Mouse (Mus musculus) ES-E14 (cell line): Measurements from ENCODE around the gene Gm43720. TPM values are rescaled to one million over a fixed set of nuclear protein-coding genes. Genes with fewer than 3 reads are reported as not detected.
"Not testable (repeated sequence)": the region's sequence is repeated elsewhere in the genome, so short reads cannot be mapped to it uniquely, and the experiment has no call there.

Experiments
- DNase-seq: peaks from one replicate; pipeline ENCODE4 v3.0.0-alpha.2; 2013; ENCODE audit warnings: low read depth, low spot score
- H3K27ac ChIP-seq: 2 replicates; pipeline ENCODE4 v1.5.1; 2012; ENCODE audit warnings: low read depth, mild to moderate bottlenecking, low read length, moderate library complexity, mixed read lengths; ENCODE audit not compliant: poor library complexity, insufficient read depth, severe bottlenecking
- H3K36me3 ChIP-seq: 2 replicates; pipeline ENCODE4 v1.6.1; 2012; ENCODE audit warnings: mild to moderate bottlenecking, low read length, moderate library complexity, mixed read lengths; ENCODE audit not compliant: control insufficient read depth, poor library complexity, insufficient read depth, severe bottlenecking
- H3K4me1 ChIP-seq, 2 experiments: fragments of 150-350 bp in 1 of 2; sonication (generic) in 1 of 2; 2 replicates each; pipeline ENCODE4 v1.6.1; 2012; ENCODE audit warnings: low read length in 2 of 2, mild to moderate bottlenecking in 1 of 2, mixed read lengths in 1 of 2; ENCODE audit not compliant: control insufficient read depth in 2 of 2, insufficient read depth in 2 of 2, poor library complexity in 1 of 2
- H3K4me3 ChIP-seq, 2 experiments: fragments of 150-350 bp in 1 of 2; sonication (generic) in 1 of 2; 2 replicates each; pipeline ENCODE4 v1.5.1; 2012; ENCODE audit warnings: low read length in 2 of 2, low read depth in 1 of 2, mild to moderate bottlenecking in 1 of 2, mixed read lengths in 1 of 2; ENCODE audit not compliant: insufficient read depth in 1 of 2, poor library complexity in 1 of 2, severe bottlenecking in 1 of 2
- H3K9ac ChIP-seq: 2 replicates; pipeline ENCODE4 v1.6.1; 2012; ENCODE audit warnings: low read depth, mild to moderate bottlenecking, low read length, mixed read lengths; ENCODE audit not compliant: poor library complexity, insufficient read depth, severe bottlenecking
- H3K9me3 ChIP-seq: fragments of 150-350 bp; sonication (generic); 2 replicates; pipeline ENCODE4 v1.6.1; 2012; ENCODE audit warnings: low read depth, mild to moderate bottlenecking, low read length; ENCODE audit not compliant: control insufficient read depth, insufficient read depth
- CHD2 ChIP-seq: IDR thresholded peaks from 2 replicates; pipeline ENCODE4 v1.6.1; 2014; ENCODE audit warnings: mild to moderate bottlenecking, low read depth, low read length, inconsistent platforms
- HCFC1 ChIP-seq: IDR thresholded peaks from 2 replicates; pipeline ENCODE4 v1.6.1; 2012; ENCODE audit warnings: low read length, inconsistent platforms, borderline replicate concordance; ENCODE audit not compliant: insufficient read depth
- MAFK ChIP-seq: IDR thresholded peaks from 2 replicates; pipeline ENCODE4 v1.6.1; 2014; ENCODE audit warnings: mild to moderate bottlenecking, low read depth, low read length, inconsistent platforms; ENCODE audit not compliant: insufficient read depth
- ZC3H11A ChIP-seq: IDR thresholded peaks from 2 replicates; pipeline ENCODE4 v1.6.1; 2012; ENCODE audit warnings: low read depth, mild to moderate bottlenecking, inconsistent platforms, low read length, borderline replicate concordance
- ZNF384 ChIP-seq: IDR thresholded peaks from 2 replicates; pipeline ENCODE4 v1.6.1; 2012; ENCODE audit warnings: low read depth, low read length, inconsistent platforms
- in situ Hi-C, 2 experiments: fragments of 600-800 bp; cut with MboI; formaldehyde crosslinking; loops; one replicate each; pipeline ENCODE4 v1.15.1; 2025; ENCODE audit warnings: low sequenced_read_pairs in 2 of 2, inconsistent platforms in 1 of 2; ENCODE audit not compliant: unreplicated experiment in 2 of 2
- total RNA-seq: library from RNA; depleted of rRNA; stranded (reverse); fragments of 300-350 nt; gene quantifications from 2 replicates; pipeline ENCODE4 v1.2.3, GENCODE M21; 2012; rRNA removed

The Gm43720 gene
- total RNA-seq, 1 experiment, result not detected

DNA sequence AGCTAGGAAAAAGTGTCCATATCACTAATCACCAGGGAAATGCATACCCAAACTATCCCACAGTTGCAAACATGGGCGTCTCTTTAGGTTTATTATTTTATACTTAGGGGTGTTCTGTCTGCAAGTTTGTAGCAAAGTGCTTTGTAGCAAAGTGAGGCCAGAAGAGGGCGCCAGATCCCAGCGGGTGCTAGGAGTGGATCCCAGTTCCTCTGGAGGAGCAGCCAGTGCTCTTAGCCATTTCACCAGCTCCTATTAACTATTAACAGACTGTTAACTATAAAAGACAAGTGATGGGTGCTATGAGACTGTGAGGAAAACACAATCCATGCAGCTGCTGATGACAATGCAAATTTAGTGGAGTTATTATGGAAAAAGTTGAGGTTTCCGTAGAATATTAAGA, 57.6 kb downstream of the Gm43720 start:
- no peaks in the 10 kb centered on the region for H3K4me1 ChIP-seq
- TF ChIP-seq HCFC1 (no peak), ZC3H11A (peak; percentile 53; the same call in 1 of the 2 replicates)
- no peaks in the 10 kb centered on the region for H3K36me3 ChIP-seq
- no peak overlapping the region for H3K4me3 ChIP-seq
- in situ Hi-C loops, result no loop called here
- peak; percentile 72 for DNase-seq
- H3K9me3 ChIP-seq, result no peaks in the 10 kb centered on the region
- H3K27ac ChIP-seq, result no peak overlapping the region
- H3K9ac ChIP-seq, result no peak overlapping the region

DNA sequence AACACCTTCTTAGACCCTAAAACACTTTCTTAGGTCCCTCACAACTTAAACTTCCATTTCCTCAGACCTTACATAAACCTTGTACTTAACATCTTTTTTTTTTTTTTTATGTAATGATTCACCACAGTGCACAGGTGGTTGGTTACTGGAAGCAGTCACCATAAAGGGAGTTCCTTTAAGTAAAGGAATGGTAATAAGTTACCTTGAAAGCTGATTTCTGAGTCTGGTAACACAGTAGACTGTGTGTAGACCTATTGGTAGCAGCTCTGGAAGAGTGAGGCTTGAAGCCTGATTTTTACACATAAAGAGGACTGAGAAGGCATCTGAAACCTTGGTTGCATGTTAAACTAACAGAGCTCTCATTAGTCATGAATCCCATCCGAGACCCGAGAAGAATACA, 59.9 kb downstream of the Gm43720 start:
- no peak for DNase-seq
- Histone ChIP-seq H3K4me1 (no peaks in the 10 kb centered on the region), H3K9ac (no peak overlapping the region), H3K4me3 (no peak overlapping the region), H3K27ac (no peak overlapping the region), H3K9me3 (no peaks in the 10 kb centered on the region), H3K36me3 (no peaks in the 10 kb centered on the region)
- TF ChIP-seq MAFK (no peak), CHD2 (no peak), HCFC1 (no peak), ZC3H11A (no peak), ZNF384 (no peak)
- in situ Hi-C loops, result no loop called here

DNA sequence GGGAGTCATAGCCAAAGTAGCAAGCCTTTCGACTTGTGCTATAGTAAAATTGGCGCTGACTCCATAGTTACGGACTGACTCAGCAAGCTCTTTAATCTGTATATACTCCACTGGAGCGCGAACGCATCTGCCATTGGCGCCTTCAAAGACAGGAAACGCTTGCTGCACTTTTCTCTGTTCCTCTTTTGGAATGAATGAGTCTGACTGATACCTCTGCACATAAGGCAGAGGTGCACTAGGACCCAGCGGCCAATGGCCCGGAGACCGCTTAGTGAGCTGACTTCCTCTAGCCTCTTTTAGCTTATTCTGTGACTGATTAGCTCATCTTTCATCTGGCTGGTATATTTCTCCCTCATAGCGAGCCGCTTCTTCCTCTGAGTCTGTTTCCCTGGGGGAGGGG, 63.1 kb downstream of the Gm43720 start:
- DNase-seq, H3K4me1 ChIP-seq, H3K36me3 ChIP-seq, H3K9me3 ChIP-seq, in situ Hi-C loops, H3K27ac ChIP-seq: not testable (repeated sequence)
- peak overlapping the region; percentile 42; the same call in 1 of the 2 replicates for H3K9ac ChIP-seq
- peak overlapping the region; percentile 52 to 55 for H3K4me3 ChIP-seq

Other genes starting within 250 kb of the Gm43720 start
- not detected in 2 replicates for gene Smok3c, start 226.8 kb downstream of the Gm43720 start, total RNA-seq
- gene Zkscan1, start 194.9 kb downstream of the Gm43720 start, total RNA-seq, result 9.8 and 10.5 TPM in 2 replicates
- gene Zscan21, start 163.1 kb downstream of the Gm43720 start, total RNA-seq, result 12.2 and 15.5 TPM in 2 replicates
- 3.7 and 5.3 TPM in 2 replicates for gene Zfp113, start 124.2 kb downstream of the Gm43720 start, total RNA-seq
- gene Cops6, start 118.9 kb downstream of the Gm43720 start, total RNA-seq, result 98.6 and 122 TPM in 2 replicates
- gene Ap4m1, start 108.0 kb downstream of the Gm43720 start, total RNA-seq, result 42.7 and 44.9 TPM in 2 replicates
- 327 and 403 TPM in 2 replicates for gene Mcm7, start 107.5 kb downstream of the Gm43720 start, total RNA-seq
- gene Taf6, start 92.5 kb downstream of the Gm43720 start, total RNA-seq, result 59.3 and 81.1 TPM in 2 replicates
- 43.5 and 59.5 TPM in 2 replicates for gene Cnpy4, start 92.5 kb downstream of the Gm43720 start, total RNA-seq
- 2.5 and 3.1 TPM in 2 replicates for gene Mblac1, start 85.6 kb downstream of the Gm43720 start, total RNA-seq
- gene Nxpe5, start 54.1 kb downstream of the Gm43720 start, total RNA-seq, result 0.09 TPM in 1 of 2 replicates, not detected in the other
- gene Lamtor4, start 24.5 kb downstream of the Gm43720 start, total RNA-seq, result 87.2 and 87.3 TPM in 2 replicates
- 13.7 and 16.2 TPM in 2 replicates for gene BC037034, start 15.9 kb downstream of the Gm43720 start, total RNA-seq
- gene Gal3st4, start 7.1 kb downstream of the Gm43720 start, total RNA-seq, result 0.58 and 0.94 TPM in 2 replicates
- gene Gpc2, start within 50 bp of the Gm43720 start, total RNA-seq, result 14.9 and 20.2 TPM in 2 replicates
- 101 and 108 TPM in 2 replicates for gene Stag3, start 282 bp upstream of the Gm43720 start, total RNA-seq
- gene Pvrig, start 62.0 kb upstream of the Gm43720 start, total RNA-seq, result 1.2 TPM in 2 replicates
- gene Zfp157, start 161.5 kb upstream of the Gm43720 start, total RNA-seq, result 12.9 and 14.9 TPM in 2 replicates